Mouse (Mus musculus) midbrain, embryonic 13.5 days (tissue): ENCODE data around the gene Nmu. TPM values are rescaled to one million over a fixed set of nuclear protein-coding genes. Genes with fewer than 3 reads are reported as not detected.
A peak's percentile ranks its signal among the peaks of the same experiment; 100 is the strongest.

Experiments used
- ATAC-seq: fragments of 200-750 bp; cut with Nextera tagmentation; 2 replicates; pipeline ENCODE4 v1.8.0; 2017; ENCODE audit warnings: mild to moderate bottlenecking, moderate TSS enrichment, moderate library complexity
- H3K27ac ChIP-seq: fragments of 300-500 bp; sonication (generic); 2 replicates; pipeline ENCODE4 v1.5.1; 2015; ENCODE audit warnings: inconsistent platforms, mild to moderate bottlenecking, moderate library complexity
- H3K27me3 ChIP-seq: fragments of 300-500 bp; sonication (generic); 2 replicates; pipeline ENCODE4 v1.6.1; 2015; ENCODE audit warnings: mild to moderate bottlenecking, inconsistent platforms
- H3K36me3 ChIP-seq: fragments of 300-500 bp; sonication (generic); 2 replicates; pipeline ENCODE4 v1.6.1; 2015; ENCODE audit warnings: mild to moderate bottlenecking, inconsistent platforms
- H3K4me1 ChIP-seq: fragments of 300-500 bp; sonication (generic); replicated peaks from 2 replicates; pipeline ENCODE4 v1.6.1; 2015; ENCODE audit warnings: inconsistent platforms
- H3K4me2 ChIP-seq: fragments of 300-500 bp; sonication (generic); replicated peaks from 2 replicates; pipeline ENCODE4 v1.6.1; 2015; ENCODE audit warnings: moderate library complexity, mild to moderate bottlenecking, inconsistent platforms
- H3K4me3 ChIP-seq: fragments of 300-500 bp; sonication (generic); replicated peaks from 2 replicates; pipeline ENCODE4 v1.5.1; 2015; ENCODE audit warnings: mild to moderate bottlenecking, inconsistent platforms
- H3K9ac ChIP-seq: fragments of 300-500 bp; sonication (generic); replicated peaks from 2 replicates; pipeline ENCODE4 v1.6.1; 2015; ENCODE audit warnings: mild to moderate bottlenecking, inconsistent platforms
- H3K9me3 ChIP-seq: fragments of 300-500 bp; sonication (generic); 2 replicates; pipeline ENCODE4 v1.6.1; 2016; ENCODE audit warnings: mild to moderate bottlenecking, inconsistent platforms
- WGBS: fragments of 180-500 bp; shearing (Covaris S2); methylation state at CpG from one replicate; pipeline ENCODE4 v1.1.7; 2015; 5-methylcytosine and 5-hydroxymethylcytosine counted together
- polyA plus RNA-seq: library from polyadenylated mRNA; unstranded; fragments of >200 nt; fragmentation: Nextera tagmentation; extraction: Ambion mirVana; gene quantifications from 2 replicates; pipeline ENCODE4 v1.2.1, GENCODE M21; 2015

Nmu gene
- not detected in 2 replicates for polyA plus RNA-seq

GRCm38 (mm10) chr5:76363453-76364104 is at the start of gene Nmu:
Gene Nmu (minus strand): TSS chr5:76363788.
- 4% methylated on average over 35 of the region's 35 CpGs for WGBS
- Histone ChIP-seq H3K36me3 (no peaks in the 10 kb centered on the region), H3K4me2 (peak within 1 kb of the TSS; percentile 75), H3K4me3 (peak within 1 kb of the TSS; percentile 40), H3K27ac (no peak within 1 kb of the TSS), H3K9ac (peak within 1 kb of the TSS; percentile 49), H3K27me3 (peaks cover 31% of the 10 kb centered on the region), H3K9me3 (no peaks in the 10 kb centered on the region), H3K4me1 (peaks cover 12% of the 10 kb centered on the region)
- ATAC-seq, result peak; percentile 65; the same call in 1 of the 2 replicates

GRCm38 (mm10) chr5:76411697-76412096 is 48.1 kb upstream of the Nmu start:
- Histone ChIP-seq H3K9ac (no peak overlapping the region), H3K9me3 (no peaks in the 10 kb centered on the region), H3K27me3 (no peaks in the 10 kb centered on the region), H3K4me2 (no peak overlapping the region), H3K4me1 (no peaks in the 10 kb centered on the region), H3K36me3 (no peaks in the 10 kb centered on the region), H3K4me3 (no peak overlapping the region), H3K27ac (no peak overlapping the region)
- 90% methylated on average over 4 of the region's 4 CpGs for WGBS
- no peak for ATAC-seq

- no peaks in the 10 kb centered on the region for H3K36me3 ChIP-seq
- WGBS, result 90% methylated on average over 5 of the region's 5 CpGs
- H3K27me3 ChIP-seq, result no peaks in the 10 kb centered on the region
- no peaks in the 10 kb centered on the region for H3K4me1 ChIP-seq
- H3K4me3 ChIP-seq, result no peak overlapping the region
- no peak overlapping the region for H3K4me2 ChIP-seq
- no peak overlapping the region for H3K27ac ChIP-seq
- no peak for ATAC-seq
- no peaks in the 10 kb centered on the region for H3K9me3 ChIP-seq
- no peak overlapping the region for H3K9ac ChIP-seq
Observed at GRCm38 (mm10) chr5:76394382-76394781, 30.8 kb upstream of the Nmu start.

GRCm38 (mm10) chr5:76389041-76389795 is 25.6 kb upstream of the Nmu start:
- Histone ChIP-seq H3K27ac (no peak overlapping the region), H3K9ac (no peak overlapping the region), H3K4me1 (no peaks in the 10 kb centered on the region), H3K36me3 (no peaks in the 10 kb centered on the region), H3K27me3 (no peaks in the 10 kb centered on the region), H3K4me2 (no peak overlapping the region), H3K9me3 (no peaks in the 10 kb centered on the region), H3K4me3 (no peak overlapping the region)
- WGBS, result 81% methylated on average over 10 of the region's 10 CpGs
- no peak for ATAC-seq

GRCm38 (mm10) chr5:76388474-76388873 is 24.9 kb upstream of the Nmu start:
- Histone ChIP-seq H3K36me3 (no peaks in the 10 kb centered on the region), H3K27ac (no peak overlapping the region), H3K4me2 (no peak overlapping the region), H3K9me3 (no peaks in the 10 kb centered on the region), H3K27me3 (no peaks in the 10 kb centered on the region), H3K9ac (no peak overlapping the region), H3K4me1 (no peaks in the 10 kb centered on the region), H3K4me3 (no peak overlapping the region)
- 98% methylated on average over 2 of the region's 2 CpGs for WGBS
- ATAC-seq, result no peak

GRCm38 (mm10) chr5:76383673-76384072 is 20.1 kb upstream of the Nmu start:
- Histone ChIP-seq H3K9ac (no peak overlapping the region), H3K9me3 (no peaks in the 10 kb centered on the region), H3K4me3 (no peak overlapping the region), H3K27ac (no peak overlapping the region), H3K36me3 (no peaks in the 10 kb centered on the region), H3K4me2 (no peak overlapping the region), H3K27me3 (no peaks in the 10 kb centered on the region), H3K4me1 (no peaks in the 10 kb centered on the region)
- WGBS, result 58% methylated on average over 6 of the region's 6 CpGs
- no peak for ATAC-seq

- H3K4me2 ChIP-seq, result no peak overlapping the region
- no peaks in the 10 kb centered on the region for H3K36me3 ChIP-seq
- H3K27ac ChIP-seq, result no peak overlapping the region
- H3K27me3 ChIP-seq, result no peaks in the 10 kb centered on the region
- no peak overlapping the region for H3K4me3 ChIP-seq
- WGBS, result 91% methylated on average over 5 of the region's 5 CpGs
- no peaks in the 10 kb centered on the region for H3K4me1 ChIP-seq
- H3K9ac ChIP-seq, result no peak overlapping the region
- H3K9me3 ChIP-seq, result no peaks in the 10 kb centered on the region
- ATAC-seq, result no peak
Observed at GRCm38 (mm10) chr5:76381836-76382235, 18.2 kb upstream of the Nmu start.

- Histone ChIP-seq H3K27ac (no peak overlapping the region), H3K4me1 (no peaks in the 10 kb centered on the region), H3K27me3 (no peaks in the 10 kb centered on the region), H3K4me3 (no peak overlapping the region), H3K9me3 (no peaks in the 10 kb centered on the region), H3K36me3 (no peaks in the 10 kb centered on the region), H3K4me2 (no peak overlapping the region), H3K9ac (no peak overlapping the region)
- ATAC-seq, result no peak
- WGBS, result 45% methylated on average over 3 of the region's 3 CpGs
Observed at GRCm38 (mm10) chr5:76379216-76379615, 15.6 kb upstream of the Nmu start.

- H3K4me2 ChIP-seq, result no peak overlapping the region
- ATAC-seq, result no peak
- WGBS, result 86% methylated on average over 8 of the region's 8 CpGs
Observed at GRCm38 (mm10) chr5:76369215-76369840, 5.7 kb upstream of the Nmu start.

GRCm38 (mm10) chr5:76365406-76365805 is 1.8 kb upstream of the Nmu start:
- Histone ChIP-seq H3K9me3 (no peaks in the 10 kb centered on the region), H3K27ac (no peak overlapping the region), H3K27me3 (peaks cover 31% of the 10 kb centered on the region), H3K4me1 (peaks cover 12% of the 10 kb centered on the region), H3K4me3 (no peak overlapping the region), H3K9ac (no peak overlapping the region), H3K36me3 (no peaks in the 10 kb centered on the region), H3K4me2 (no peak overlapping the region)
- no peak for ATAC-seq
- 39% methylated on average over 5 of the region's 5 CpGs for WGBS

More at GRCm38 (mm10) chr5:76369215-76369840, 5.7 kb upstream of the Nmu start:
- Histone ChIP-seq H3K9me3 (no peaks in the 10 kb centered on the region), H3K9ac (no peak overlapping the region), H3K27ac (no peak overlapping the region), H3K4me3 (no peak overlapping the region), H3K27me3 (peaks cover 10% of the 10 kb centered on the region), H3K36me3 (no peaks in the 10 kb centered on the region), H3K4me1 (no peaks in the 10 kb centered on the region)

- WGBS, result 92% methylated on average over 4 of the region's 4 CpGs
Observed at GRCm38 (mm10) chr5:76360786-76361185, 2.8 kb downstream of the Nmu start.

GRCm38 (mm10) chr5:76360057-76360456 is 3.5 kb downstream of the Nmu start:
- peaks cover 27% of the 10 kb centered on the region for H3K27me3 ChIP-seq

More at GRCm38 (mm10) chr5:76360786-76361185, 2.8 kb downstream of the Nmu start:
- Histone ChIP-seq H3K4me1 (peaks cover 12% of the 10 kb centered on the region), H3K9ac (no peak overlapping the region), H3K4me2 (no peak overlapping the region), H3K4me3 (no peak overlapping the region), H3K27ac (no peak overlapping the region), H3K27me3 (peaks cover 31% of the 10 kb centered on the region), H3K9me3 (no peaks in the 10 kb centered on the region), H3K36me3 (no peaks in the 10 kb centered on the region)
- ATAC-seq, result no peak

More at GRCm38 (mm10) chr5:76360057-76360456, 3.5 kb downstream of the Nmu start:
- no peak overlapping the region for H3K9ac ChIP-seq
- no peak overlapping the region for H3K4me2 ChIP-seq
- ATAC-seq, result no peak
- H3K27ac ChIP-seq, result no peak overlapping the region
- WGBS, result 71% methylated on average over 1 of the region's 1 CpGs
- no peaks in the 10 kb centered on the region for H3K36me3 ChIP-seq
- no peak overlapping the region for H3K4me3 ChIP-seq
- no peaks in the 10 kb centered on the region for H3K9me3 ChIP-seq
- peaks cover 12% of the 10 kb centered on the region for H3K4me1 ChIP-seq
